Mouse (Mus musculus) neural tube, embryonic 11.5 days (tissue): Measurements from ENCODE around the gene Maml1. TPM values are rescaled to one million over a fixed set of nuclear protein-coding genes. Genes with fewer than 3 reads are reported as not detected.
A peak's percentile ranks its signal among the peaks of the same experiment; 100 is the strongest.

ENCODE experiments used
- ATAC-seq: fragments of 200-750 bp; cut with Nextera tagmentation; 2 replicates; pipeline ENCODE4 v1.8.0; 2017; ENCODE audit warnings: moderate number of reproducible peaks, mild to moderate bottlenecking, moderate TSS enrichment, moderate library complexity; ENCODE audit not compliant: insufficient read depth, low FRiP score, low TSS enrichment
- DNase-seq: peaks from one replicate; pipeline ENCODE4 v3.0.0-alpha.2; 2015; ENCODE audit warnings: low spot score
- H3K27ac ChIP-seq: fragments of 300-500 bp; sonication (generic); 2 replicates; pipeline ENCODE4 v1.5.1; 2014; ENCODE audit warnings: low read depth, mild to moderate bottlenecking, low read length
- H3K27me3 ChIP-seq: fragments of 300-500 bp; sonication (generic); 2 replicates; pipeline ENCODE4 v1.6.1; 2014; ENCODE audit warnings: mild to moderate bottlenecking, low read length, mixed read lengths; ENCODE audit not compliant: control insufficient read depth, insufficient read depth
- H3K36me3 ChIP-seq: fragments of 300-500 bp; sonication (generic); 2 replicates; pipeline ENCODE4 v1.6.1; 2014; ENCODE audit warnings: mild to moderate bottlenecking, low read length, moderate library complexity, mixed read lengths; ENCODE audit not compliant: control insufficient read depth, insufficient read depth
- H3K4me1 ChIP-seq: fragments of 300-500 bp; sonication (generic); 2 replicates; pipeline ENCODE4 v1.6.1; 2014; ENCODE audit warnings: low read length, mixed read lengths; ENCODE audit not compliant: control insufficient read depth, insufficient read depth
- H3K4me2 ChIP-seq: fragments of 300-500 bp; sonication (generic); 2 replicates; pipeline ENCODE4 v1.6.1; 2014; ENCODE audit warnings: low read depth, mild to moderate bottlenecking, moderate library complexity
- H3K4me3 ChIP-seq: fragments of 300-500 bp; sonication (generic); 2 replicates; pipeline ENCODE4 v1.5.1; 2014; ENCODE audit warnings: low read depth, low read length
- H3K9ac ChIP-seq: fragments of 300-500 bp; sonication (generic); 2 replicates; pipeline ENCODE4 v1.6.1; 2014; ENCODE audit warnings: mild to moderate bottlenecking, low read length
- H3K9me3 ChIP-seq: fragments of 300-500 bp; sonication (generic); 2 replicates; pipeline ENCODE4 v1.6.1; 2016; ENCODE audit warnings: low read length; ENCODE audit not compliant: control insufficient read depth
- WGBS: fragments of 180-500 bp; shearing (Covaris S2); extraction: QIAGEN DNeasy Blood & Tissue Kit; methylation state at CpG from one replicate; pipeline ENCODE4 v1.1.7; 2014; 5-methylcytosine and 5-hydroxymethylcytosine counted together
- polyA plus RNA-seq: library from polyadenylated mRNA; unstranded; fragments of >200 nt; fragmentation: Nextera tagmentation; extraction: Ambion mirVana; gene quantifications from 2 replicates; pipeline ENCODE4 v1.2.1, GENCODE M21; 2014

Maml1 gene
- polyA plus RNA-seq, 1 experiment from 2014 or later: 10.7 TPM

DNA sequence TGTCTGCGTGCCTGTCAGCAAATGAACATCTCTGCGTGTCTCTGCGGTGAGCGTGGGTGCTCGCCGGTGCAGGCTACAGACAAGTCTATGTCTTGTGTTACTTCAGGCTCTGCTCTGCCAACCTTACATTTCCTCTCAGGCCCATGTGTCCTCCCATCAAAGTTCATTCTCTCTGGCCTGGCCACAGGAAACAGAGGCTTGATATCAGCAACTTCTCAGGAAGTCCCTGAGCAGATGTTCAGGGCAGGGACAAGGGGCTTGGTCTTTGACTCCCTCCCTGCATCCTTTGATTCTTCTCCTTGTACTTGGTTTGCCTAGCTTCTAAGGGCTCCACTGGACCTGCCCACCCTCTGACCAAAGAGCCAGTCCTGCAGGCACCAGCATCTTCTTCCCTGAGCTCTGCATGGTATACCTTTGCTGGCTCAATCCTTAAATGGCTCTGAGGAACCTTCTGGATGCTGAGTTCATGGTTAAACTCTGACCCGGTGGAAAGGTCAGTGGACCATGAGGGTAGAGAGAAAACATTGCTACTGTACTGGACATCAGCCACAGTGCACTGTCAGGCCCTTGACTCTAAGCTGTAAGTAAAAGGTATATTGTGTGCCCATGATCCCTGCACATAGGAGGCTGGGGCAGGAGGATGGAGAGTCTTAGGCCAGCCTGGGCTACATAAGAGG, 51.7 kb downstream of the Maml1 start:
- Histone ChIP-seq H3K4me3 (no peak overlapping the region), H3K4me1 (0 out of 2 replicates have a peak, but pooled peaks cover 2% of the 10 kb centered on the region), H3K4me2 (no peak overlapping the region), H3K27me3 (peaks cover 16% of the 10 kb centered on the region), H3K27ac (no peak overlapping the region), H3K36me3 (no peaks in the 10 kb centered on the region), H3K9me3 (no peaks in the 10 kb centered on the region), H3K9ac (no peak overlapping the region)
- DNase-seq (no peak), ATAC-seq (no peak)
- 85% methylated on average over 7 of the region's 7 CpGs for WGBS

DNA sequence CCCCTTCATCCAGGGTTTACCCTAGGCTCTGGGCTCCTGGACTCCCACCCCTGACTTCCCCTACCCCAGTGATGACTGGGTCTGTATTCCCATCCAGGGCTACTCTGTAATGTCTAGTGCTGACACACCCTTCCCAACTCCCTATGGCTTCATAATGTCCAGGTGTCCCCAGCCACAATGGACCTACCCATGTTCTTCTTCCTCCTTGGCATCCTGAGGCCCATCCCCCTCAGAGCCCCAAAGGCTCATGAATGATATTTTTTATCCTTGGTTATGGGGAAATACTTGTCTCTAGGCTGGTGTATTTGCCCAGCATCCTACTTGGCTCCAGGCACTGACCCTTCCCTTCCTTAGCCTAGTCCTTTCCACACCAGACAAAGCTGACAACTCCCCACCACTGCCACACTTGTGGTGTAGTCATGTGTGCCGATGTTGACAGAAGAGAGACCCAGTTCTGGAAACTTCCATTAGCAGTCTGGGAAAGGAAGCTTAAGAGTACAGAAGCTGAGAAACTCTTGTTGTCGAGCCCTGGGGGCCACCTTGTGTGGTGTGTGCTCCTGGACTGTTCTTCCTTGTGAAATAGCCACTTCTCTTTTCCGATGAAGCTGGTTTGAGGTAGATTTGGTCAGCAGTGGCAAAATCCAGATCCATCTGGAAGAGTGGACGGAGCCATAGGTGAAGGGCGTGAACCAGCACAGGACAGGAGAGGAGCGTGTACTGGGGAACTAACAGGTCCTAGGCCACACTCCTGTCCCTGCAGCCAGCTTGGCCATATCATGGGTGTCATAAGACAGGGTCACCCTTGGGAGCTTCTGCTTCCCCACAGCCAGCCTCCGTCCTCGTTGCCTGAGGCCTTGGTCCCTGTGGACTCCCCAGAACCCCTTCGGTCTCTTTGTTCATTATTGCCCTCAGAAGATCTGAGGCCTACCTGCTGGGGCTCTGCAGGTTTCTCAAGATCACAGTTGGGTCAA, 53.0 kb downstream of the Maml1 start:
- DNase-seq: no peak
- Histone ChIP-seq H3K36me3 (0 out of 2 replicates have a peak, but pooled peaks cover 2% of the 10 kb centered on the region), H3K9ac (no peak overlapping the region), H3K4me1 (0 out of 2 replicates have a peak, but pooled peaks cover 2% of the 10 kb centered on the region), H3K9me3 (no peaks in the 10 kb centered on the region), H3K4me3 (no peak overlapping the region), H3K4me2 (no peak overlapping the region), H3K27me3 (peaks cover 16% of the 10 kb centered on the region), H3K27ac (no peak overlapping the region)
- ATAC-seq: no peak
- WGBS: 92% methylated on average over 9 of the region's 9 CpGs

DNA sequence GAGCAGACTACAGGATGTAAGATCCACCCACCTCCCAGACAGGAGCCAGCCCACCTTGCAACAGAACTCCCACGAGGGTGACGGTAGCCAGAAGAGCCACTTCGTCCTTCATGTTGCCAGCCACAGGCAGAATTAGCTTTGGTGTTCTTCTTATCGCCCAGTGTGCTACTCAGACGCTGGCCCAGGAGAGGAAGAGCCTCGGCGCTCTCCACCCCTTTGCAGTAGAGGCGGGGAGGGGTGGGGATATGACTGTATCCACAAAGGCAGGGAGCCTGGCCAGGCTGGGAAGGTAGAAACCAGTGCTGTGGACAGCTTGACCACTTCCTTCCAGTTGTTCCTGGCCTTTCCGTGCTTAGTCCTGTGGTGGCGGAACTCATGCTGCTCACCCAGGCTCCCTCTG, 53.8 kb downstream of the Maml1 start, which contains the start of gene Ltc4s:
Gene Ltc4s, minus strand, starts transcription at position 293 of the 400 bp plus-strand sequence.
- ATAC-seq: no peak
- no peak within 1 kb of the TSS for H3K9ac ChIP-seq
- H3K36me3 ChIP-seq: peaks cover 2% of the 10 kb centered on the region; the same call in 1 of the 2 replicates
- no peaks in the 10 kb centered on the region for H3K9me3 ChIP-seq
- H3K4me3 ChIP-seq: no peak within 1 kb of the TSS; the same call in 1 of the 2 replicates
- 0 out of 2 replicates have a peak, but pooled peaks cover 2% of the 10 kb centered on the region for H3K4me1 ChIP-seq
- H3K4me2 ChIP-seq: peak within 1 kb of the TSS; percentile 83
- 33% methylated on average over 10 of the region's 10 CpGs for WGBS
- peaks cover 16% of the 10 kb centered on the region for H3K27me3 ChIP-seq
- H3K27ac ChIP-seq: no peak within 1 kb of the TSS
- DNase-seq: no peak

DNA sequence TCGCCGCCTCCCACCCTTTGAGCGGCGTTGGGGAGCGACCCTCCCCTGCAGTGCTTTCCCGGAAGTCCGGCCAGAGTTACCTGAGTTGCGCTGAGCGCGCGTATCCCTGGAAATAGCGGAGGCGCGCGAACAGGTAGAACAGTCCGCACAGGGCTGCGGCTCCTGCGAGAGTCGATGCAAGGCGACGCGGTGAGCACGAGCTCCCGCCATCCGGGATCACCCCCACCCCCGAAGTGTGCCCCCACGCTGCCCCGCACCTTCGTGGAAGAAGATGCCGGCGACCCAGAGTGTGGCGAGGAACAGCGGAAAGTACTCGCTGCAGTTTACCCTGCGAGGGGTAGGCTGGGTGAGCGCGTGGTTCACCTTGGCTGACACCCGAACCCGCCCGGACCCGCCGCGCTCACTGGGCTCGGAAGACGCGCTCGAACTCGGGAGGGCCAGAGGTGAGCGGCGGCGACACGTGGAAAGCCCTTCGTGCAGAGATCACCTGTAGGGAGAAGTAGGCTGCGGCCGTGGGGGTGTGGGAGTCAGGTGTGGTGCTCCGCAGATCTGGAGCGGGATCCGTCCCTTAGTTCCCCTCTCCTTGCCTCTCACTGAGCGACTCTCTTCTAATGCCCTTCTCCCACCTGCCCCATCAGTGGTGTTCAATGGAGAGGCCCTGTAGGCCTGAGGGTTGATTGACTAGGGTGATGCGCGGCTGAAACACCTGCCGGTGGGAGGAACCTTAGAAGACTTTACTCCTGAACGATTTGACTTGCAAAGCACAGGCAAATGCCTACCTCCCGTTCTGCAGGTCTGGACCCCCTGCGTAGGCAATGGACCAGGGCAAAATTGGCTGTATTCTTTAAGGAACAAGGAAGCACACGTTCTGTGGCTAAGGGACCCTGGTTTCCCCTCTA, 54.9 kb downstream of the Maml1 start:
- Histone ChIP-seq H3K4me1 (0 out of 2 replicates have a peak, but pooled peaks cover 2% of the 10 kb centered on the region), H3K9ac (peak overlapping the region; percentile 20; the same call in 1 of the 2 replicates), H3K9me3 (no peaks in the 10 kb centered on the region), H3K4me3 (peak overlapping the region; percentile 42), H3K27me3 (peaks cover 16% of the 10 kb centered on the region), H3K27ac (no peak overlapping the region), H3K4me2 (peak overlapping the region; percentile 83), H3K36me3 (peaks cover 4% of the 10 kb centered on the region; the same call in 1 of the 2 replicates)
- WGBS: 1% methylated on average over 65 of the region's 66 CpGs
- ATAC-seq: 0 out of 2 replicates have a peak, but pooled peaks have one; percentile 7
- no peak for DNase-seq

- WGBS: under 1% methylated on average over 25 of the region's 27 CpGs
- H3K9me3 ChIP-seq: no peaks in the 10 kb centered on the region
- H3K27ac ChIP-seq: no peak overlapping the region
- 0 out of 2 replicates have a peak, but pooled peaks cover 2% of the 10 kb centered on the region for H3K4me1 ChIP-seq
- ATAC-seq (peak; percentile 88), DNase-seq (peak; percentile 88)
- peaks cover 16% of the 10 kb centered on the region for H3K27me3 ChIP-seq
- peaks cover 4% of the 10 kb centered on the region; the same call in 1 of the 2 replicates for H3K36me3 ChIP-seq
- peak overlapping the region; percentile 42 for H3K4me3 ChIP-seq
- H3K4me2 ChIP-seq: peak overlapping the region; percentile 83
- peak overlapping the region; percentile 20 for H3K9ac ChIP-seq
Measured at GRCm38 (mm10) chr11:50236540-50236936, 55.6 kb downstream of the Maml1 start.

GRCm38 (mm10) chr11:50234606-50235005, 57.5 kb downstream of the Maml1 start:
- no peak for ATAC-seq
- 94% methylated on average over 25 of the region's 25 CpGs for WGBS

DNA sequence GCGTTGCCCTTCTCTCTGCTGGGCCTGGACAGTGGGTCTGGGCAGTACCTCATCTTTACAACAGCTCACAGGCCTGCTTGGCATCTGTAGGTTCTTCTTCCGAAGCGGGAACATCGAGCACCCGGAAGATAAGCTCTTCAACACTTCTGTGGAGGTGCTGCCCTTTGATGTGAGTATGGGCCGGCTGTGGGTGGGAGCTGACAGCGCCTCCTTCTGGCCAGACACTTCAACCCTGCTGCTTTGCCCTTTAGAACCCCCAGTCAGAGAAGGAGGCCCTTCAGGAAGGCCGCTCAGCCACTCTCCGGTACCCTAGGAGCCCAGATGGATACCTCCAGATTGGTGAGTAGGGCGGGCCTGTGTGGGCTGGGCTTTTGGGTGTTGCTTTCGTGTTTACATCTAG, 58.1 kb downstream of the Maml1 start:
- 83% methylated on average over 11 of the region's 11 CpGs for WGBS

More at GRCm38 (mm10) chr11:50234606-50235005, 57.5 kb downstream of the Maml1 start:
- no peaks in the 10 kb centered on the region for H3K9me3 ChIP-seq
- H3K36me3 ChIP-seq: peaks cover 4% of the 10 kb centered on the region; the same call in 1 of the 2 replicates
- no peak overlapping the region for H3K4me3 ChIP-seq
- no peak overlapping the region for H3K4me2 ChIP-seq
- peaks cover 18% of the 10 kb centered on the region for H3K27me3 ChIP-seq
- peaks cover 5% of the 10 kb centered on the region; the same call in 1 of the 2 replicates for H3K4me1 ChIP-seq
- no peak for DNase-seq
- H3K9ac ChIP-seq: no peak overlapping the region
- no peak overlapping the region for H3K27ac ChIP-seq

More for the DNA sequence above, 58.1 kb downstream of the Maml1 start:
- Histone ChIP-seq H3K27me3 (peaks cover 18% of the 10 kb centered on the region), H3K36me3 (peaks cover 4% of the 10 kb centered on the region; the same call in 1 of the 2 replicates), H3K4me1 (peaks cover 5% of the 10 kb centered on the region; the same call in 1 of the 2 replicates), H3K27ac (no peak overlapping the region), H3K4me3 (no peak overlapping the region), H3K4me2 (no peak overlapping the region), H3K9me3 (no peaks in the 10 kb centered on the region), H3K9ac (no peak overlapping the region)
- no peak for DNase-seq
- ATAC-seq: no peak
